Mouse (Mus musculus): ENCODE results near the gene Nebl. TPM values are rescaled to one million over a fixed set of nuclear protein-coding genes. Genes with fewer than 3 reads are reported as not detected.

Gene Nebl
- polyA plus RNA-seq, 1 experiment from 2014 or later, result 0.22 TPM

- Histone ChIP-seq H3K4me3 (ENCODE audit: low read depth, low read length) (no peak overlapping the region), H3K4me2 (replicated peaks; ENCODE audit: low read depth) (no peak overlapping the region), H3K9me3 (ENCODE audit: control insufficient read depth) (no peaks in the 10 kb centered on the region), H3K27ac (ENCODE audit: low read depth, low read length) (no peak overlapping the region), H3K36me3 (ENCODE audit: control insufficient read depth, insufficient read depth) (no peaks in the 10 kb centered on the region), H3K27me3 (replicated peaks; ENCODE audit: control insufficient read depth, insufficient read depth, low read length) (no peaks in the 10 kb centered on the region), H3K4me1 (replicated peaks; ENCODE audit: control insufficient read depth, insufficient read depth, low read length) (no peaks in the 10 kb centered on the region), H3K9ac (ENCODE audit: low read depth, low read length) (no peak overlapping the region)
- ATAC-seq, result no peak
- WGBS, result 67% methylated on average over 3 of the region's 3 CpGs
- TF ChIP-seq CTCF (IDR thresholded peaks at IDR 0.05; ENCODE audit: low read depth), result no peak
Observed at GRCm38 (mm10) chr2:17575648-17576047, 155.6 kb downstream of the Nebl start.

- no peaks in the 10 kb centered on the region for H3K36me3 ChIP-seq (ENCODE audit: control insufficient read depth, insufficient read depth)
- WGBS, result 56% methylated on average over 2 of the region's 2 CpGs
- H3K27ac ChIP-seq (ENCODE audit: low read depth, low read length), result no peak overlapping the region
- no peak for TF ChIP-seq CTCF (IDR thresholded peaks at IDR 0.05; ENCODE audit: low read depth)
- no peak overlapping the region for H3K4me3 ChIP-seq (ENCODE audit: low read depth, low read length)
- H3K9me3 ChIP-seq (ENCODE audit: control insufficient read depth), result no peaks in the 10 kb centered on the region
- no peaks in the 10 kb centered on the region for H3K4me1 ChIP-seq (replicated peaks; ENCODE audit: control insufficient read depth, insufficient read depth, low read length)
- no peak overlapping the region for H3K9ac ChIP-seq (ENCODE audit: low read depth, low read length)
- H3K4me2 ChIP-seq (replicated peaks; ENCODE audit: low read depth), result no peak overlapping the region
- no peak for ATAC-seq
- H3K27me3 ChIP-seq (replicated peaks; ENCODE audit: control insufficient read depth, insufficient read depth, low read length), result no peaks in the 10 kb centered on the region
Observed at GRCm38 (mm10) chr2:17571716-17572115, 159.5 kb downstream of the Nebl start.

- Histone ChIP-seq H3K27ac (ENCODE audit: low read depth, low read length) (no peak overlapping the region), H3K4me1 (replicated peaks; ENCODE audit: control insufficient read depth, insufficient read depth, low read length) (no peaks in the 10 kb centered on the region), H3K9me3 (ENCODE audit: control insufficient read depth) (no peaks in the 10 kb centered on the region), H3K27me3 (replicated peaks; ENCODE audit: control insufficient read depth, insufficient read depth, low read length) (no peaks in the 10 kb centered on the region), H3K4me3 (ENCODE audit: low read depth, low read length) (no peak overlapping the region), H3K9ac (ENCODE audit: low read depth, low read length) (no peak overlapping the region), H3K36me3 (ENCODE audit: control insufficient read depth, insufficient read depth) (no peaks in the 10 kb centered on the region), H3K4me2 (replicated peaks; ENCODE audit: low read depth) (no peak overlapping the region)
- ATAC-seq, result no peak
- 76% methylated on average over 4 of the region's 4 CpGs for WGBS
- TF ChIP-seq CTCF (IDR thresholded peaks at IDR 0.05; ENCODE audit: low read depth), result no peak
Observed at GRCm38 (mm10) chr2:17558889-17559742, 172.1 kb downstream of the Nebl start.

- H3K36me3 ChIP-seq (ENCODE audit: control insufficient read depth, insufficient read depth), result no peaks in the 10 kb centered on the region
- H3K4me2 ChIP-seq (replicated peaks; ENCODE audit: low read depth), result no peak overlapping the region
- no peak overlapping the region for H3K4me3 ChIP-seq (ENCODE audit: low read depth, low read length)
- WGBS, result 30% methylated on average over 4 of the region's 4 CpGs
- no peaks in the 10 kb centered on the region for H3K4me1 ChIP-seq (replicated peaks; ENCODE audit: control insufficient read depth, insufficient read depth, low read length)
- H3K27me3 ChIP-seq (replicated peaks; ENCODE audit: control insufficient read depth, insufficient read depth, low read length), result no peaks in the 10 kb centered on the region
- no peak overlapping the region for H3K27ac ChIP-seq (ENCODE audit: low read depth, low read length)
- H3K9me3 ChIP-seq (ENCODE audit: control insufficient read depth), result no peaks in the 10 kb centered on the region
- H3K9ac ChIP-seq (ENCODE audit: low read depth, low read length), result no peak overlapping the region
- TF ChIP-seq CTCF (IDR thresholded peaks at IDR 0.05; ENCODE audit: low read depth), result no peak
- ATAC-seq, result no peak
Observed at GRCm38 (mm10) chr2:17549895-17550558, 181.2 kb downstream of the Nebl start.

GRCm38 (mm10) chr2:17546354-17546948, 184.8 kb downstream of the Nebl start:
- no peak overlapping the region for H3K4me3 ChIP-seq (ENCODE audit: low read depth, low read length)
- H3K4me1 ChIP-seq (replicated peaks; ENCODE audit: control insufficient read depth, insufficient read depth, low read length), result no peaks in the 10 kb centered on the region
- H3K36me3 ChIP-seq (ENCODE audit: control insufficient read depth, insufficient read depth), result no peaks in the 10 kb centered on the region
- no peak overlapping the region for H3K27ac ChIP-seq (ENCODE audit: low read depth, low read length)
- H3K27me3 ChIP-seq (replicated peaks; ENCODE audit: control insufficient read depth, insufficient read depth, low read length), result no peaks in the 10 kb centered on the region
- TF ChIP-seq CTCF (IDR thresholded peaks at IDR 0.05; ENCODE audit: low read depth), result no peak
- H3K4me2 ChIP-seq (replicated peaks; ENCODE audit: low read depth), result no peak overlapping the region
- no peaks in the 10 kb centered on the region for H3K9me3 ChIP-seq (ENCODE audit: control insufficient read depth)
- ATAC-seq, result no peak
- 79% methylated on average over 3 of the region's 3 CpGs for WGBS
- no peak overlapping the region for H3K9ac ChIP-seq (ENCODE audit: low read depth, low read length)

GRCm38 (mm10) chr2:17539737-17540136, 191.5 kb downstream of the Nebl start:
- H3K36me3 ChIP-seq (ENCODE audit: control insufficient read depth, insufficient read depth), result no peaks in the 10 kb centered on the region
- no peak for ATAC-seq
- TF ChIP-seq CTCF (IDR thresholded peaks at IDR 0.05; ENCODE audit: low read depth), result no peak
- 82% methylated on average over 10 of the region's 10 CpGs for WGBS
- H3K4me3 ChIP-seq (ENCODE audit: low read depth, low read length), result no peak overlapping the region
- no peaks in the 10 kb centered on the region for H3K9me3 ChIP-seq (ENCODE audit: control insufficient read depth)
- H3K9ac ChIP-seq (ENCODE audit: low read depth, low read length), result no peak overlapping the region
- no peaks in the 10 kb centered on the region for H3K27me3 ChIP-seq (replicated peaks; ENCODE audit: control insufficient read depth, insufficient read depth, low read length)
- no peaks in the 10 kb centered on the region for H3K4me1 ChIP-seq (replicated peaks; ENCODE audit: control insufficient read depth, insufficient read depth, low read length)
- no peak overlapping the region for H3K4me2 ChIP-seq (replicated peaks; ENCODE audit: low read depth)
- H3K27ac ChIP-seq (ENCODE audit: low read depth, low read length), result no peak overlapping the region
